Mouse (Mus musculus) lung, adult 18-20 months (tissue): ENCODE data around the gene Robo2.

Experiments used
- DNase-seq, 2 experiments: peaks; one replicate each; pipeline ENCODE4 v3.0.0; 2022; ENCODE audit warnings: mixed read lengths in 2 of 2

The Robo2 gene

DNA sequence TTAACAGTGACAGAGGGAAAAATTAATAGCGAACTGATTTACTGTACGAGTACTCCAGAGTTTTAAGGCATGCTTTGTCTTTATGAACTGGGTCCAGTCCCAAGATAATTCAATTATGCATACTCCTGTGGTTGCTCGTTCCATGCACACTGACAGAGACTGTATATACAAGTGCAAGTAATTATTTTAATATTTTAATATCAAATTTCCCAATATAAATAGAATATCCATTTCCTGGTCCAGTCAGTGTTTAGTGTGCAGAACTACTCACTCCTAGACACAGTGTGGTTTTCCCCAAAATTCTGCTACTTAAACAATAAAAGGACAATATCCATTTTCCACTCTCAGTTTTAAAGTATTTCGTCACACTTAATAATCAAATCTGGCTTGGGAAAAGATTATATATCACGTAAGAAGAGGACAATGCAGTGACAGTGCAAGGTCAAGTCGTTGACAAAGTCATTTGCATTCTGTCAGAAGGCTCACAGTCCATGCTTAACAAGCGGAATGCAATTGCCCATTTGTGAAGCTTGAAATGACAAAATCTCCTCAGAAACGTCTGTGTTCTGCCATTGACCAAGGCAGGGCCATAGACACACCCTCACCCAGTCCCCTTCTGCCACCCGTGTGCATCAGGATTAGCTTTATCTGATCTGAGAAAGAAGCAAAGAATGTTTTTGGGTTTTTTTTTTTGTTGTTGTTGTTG, 89.8 kb downstream of the Robo2 start:
- DNase-seq, result no peak

- no peak for DNase-seq
Observed at GRCm38 (mm10) chr16:74316150-74316549, 95.5 kb downstream of the Robo2 start.

DNA sequence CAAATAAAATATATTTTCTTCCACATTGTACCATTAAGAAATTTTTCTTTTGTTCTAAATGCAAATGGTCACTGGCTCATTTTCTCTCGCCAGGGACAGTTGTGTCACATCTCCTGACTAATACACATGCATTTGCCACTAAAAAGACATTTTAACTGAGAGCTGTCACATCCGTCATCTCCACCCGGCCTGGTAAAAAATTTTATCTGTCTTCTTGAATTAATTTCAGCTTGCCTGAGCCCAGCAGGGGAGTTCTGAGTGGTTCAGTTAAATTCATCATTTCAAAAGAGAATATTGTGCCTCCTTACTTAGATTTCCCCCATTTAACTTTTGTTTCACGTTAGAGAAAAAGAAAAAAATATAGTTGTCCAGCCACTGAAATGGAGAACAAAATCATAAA, 98.4 kb downstream of the Robo2 start:
- no peak for DNase-seq

DNA sequence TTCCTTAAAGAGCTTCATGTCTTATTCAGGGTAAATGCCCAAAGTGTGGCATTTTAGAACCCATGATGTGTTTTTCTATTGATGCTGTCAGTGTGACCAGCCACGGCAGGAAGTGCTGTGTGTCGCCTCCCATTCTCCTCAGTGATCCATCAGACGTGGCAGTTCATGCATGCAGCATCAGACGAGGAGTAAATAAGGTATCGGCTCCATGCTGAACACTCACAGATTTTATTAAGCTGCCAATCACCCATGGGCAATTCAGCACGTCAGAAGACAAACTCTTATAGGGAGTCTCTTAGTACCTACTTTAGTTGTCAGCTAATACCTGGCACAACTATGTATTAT, 104.1 kb downstream of the Robo2 start:
- no peak for DNase-seq

DNA sequence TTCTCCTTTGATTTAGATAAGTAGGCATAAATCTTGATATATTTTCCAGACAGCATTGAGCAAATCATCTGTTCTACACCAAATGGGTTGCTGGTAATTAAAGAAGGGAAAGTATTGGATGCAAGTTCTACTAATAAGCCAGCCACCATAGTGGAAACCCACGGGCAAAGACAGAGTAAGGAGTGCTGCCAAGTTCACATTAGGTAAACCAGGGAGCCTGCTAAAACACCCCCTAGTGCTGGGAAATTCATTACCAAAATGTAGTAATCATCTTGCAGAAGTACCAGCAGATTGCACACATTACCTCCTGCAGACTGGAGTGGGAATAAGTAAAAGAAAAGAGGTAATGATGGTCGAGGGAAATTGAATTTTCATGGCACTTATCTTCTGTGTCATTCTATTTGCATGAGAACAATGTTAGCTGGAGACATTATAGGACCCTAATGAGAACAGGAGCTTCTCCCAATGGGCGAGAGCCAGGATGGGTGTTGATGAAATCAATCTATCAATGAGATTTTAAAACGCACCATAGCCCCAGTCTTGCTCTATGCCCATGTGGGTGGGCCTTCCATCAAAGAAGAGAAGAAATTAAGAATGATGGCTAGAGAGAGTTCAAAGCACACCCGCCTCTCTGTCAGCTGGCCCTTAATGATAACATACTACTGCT, 104.6 kb downstream of the Robo2 start:
- no peak for DNase-seq

- no peak for DNase-seq
Observed at GRCm38 (mm10) chr16:74287878-74288277, 123.7 kb downstream of the Robo2 start.

- no peak for DNase-seq
Observed at GRCm38 (mm10) chr16:74282549-74282948, 129.1 kb downstream of the Robo2 start.

- no peak for DNase-seq
Observed at GRCm38 (mm10) chr16:74276855-74277573, 134.6 kb downstream of the Robo2 start.

DNA sequence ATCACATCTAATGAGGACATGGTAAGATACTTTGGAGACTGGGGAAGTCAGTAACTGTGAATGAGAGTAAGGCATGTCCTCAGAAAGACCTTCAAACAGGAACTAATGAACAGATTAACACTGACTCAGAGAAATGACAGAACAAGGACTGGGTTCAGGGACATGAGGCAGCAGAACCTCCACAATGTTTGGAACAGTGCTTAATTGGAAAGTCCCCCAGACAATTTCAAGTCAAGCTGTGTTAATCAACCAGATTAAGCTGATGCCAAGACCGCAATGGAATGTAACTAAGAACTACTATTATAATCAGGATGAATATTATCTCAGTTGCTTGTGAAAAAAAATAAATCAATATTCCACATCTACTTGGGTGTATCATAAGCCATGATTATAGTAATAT, 137.0 kb downstream of the Robo2 start:
- no peak for DNase-seq

DNA sequence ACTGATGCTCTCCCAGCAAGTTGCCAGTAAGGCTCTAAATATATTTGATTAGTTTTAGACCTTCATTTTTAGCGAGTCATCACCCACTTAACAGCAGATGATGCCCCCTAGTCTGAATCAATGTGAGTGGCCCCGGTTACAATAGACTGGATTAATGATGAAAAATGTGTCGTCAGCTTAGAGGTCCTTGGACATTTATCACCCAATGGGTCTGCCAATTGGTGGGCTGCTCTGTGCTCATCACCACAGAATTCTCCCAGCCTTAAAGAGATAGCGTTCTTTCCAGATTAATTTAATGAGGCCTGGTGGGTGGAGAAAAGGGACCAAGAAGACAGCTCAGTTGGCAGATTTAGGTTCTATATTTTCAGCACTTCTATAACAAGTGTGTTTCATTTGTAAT, 138.6 kb downstream of the Robo2 start:
- DNase-seq, result no peak

GRCm38 (mm10) chr16:74258241-74258640, 153.4 kb downstream of the Robo2 start:
- no peak for DNase-seq

GRCm38 (mm10) chr16:74244452-74244851, 167.2 kb downstream of the Robo2 start:
- no peak for DNase-seq

- no peak for DNase-seq
Observed at GRCm38 (mm10) chr16:74241534-74241933, 170.1 kb downstream of the Robo2 start.

- DNase-seq, result no peak
Observed at GRCm38 (mm10) chr16:74237411-74237930, 174.2 kb downstream of the Robo2 start.

GRCm38 (mm10) chr16:74234393-74235059, 177.1 kb downstream of the Robo2 start:
- DNase-seq, result no peak

DNA sequence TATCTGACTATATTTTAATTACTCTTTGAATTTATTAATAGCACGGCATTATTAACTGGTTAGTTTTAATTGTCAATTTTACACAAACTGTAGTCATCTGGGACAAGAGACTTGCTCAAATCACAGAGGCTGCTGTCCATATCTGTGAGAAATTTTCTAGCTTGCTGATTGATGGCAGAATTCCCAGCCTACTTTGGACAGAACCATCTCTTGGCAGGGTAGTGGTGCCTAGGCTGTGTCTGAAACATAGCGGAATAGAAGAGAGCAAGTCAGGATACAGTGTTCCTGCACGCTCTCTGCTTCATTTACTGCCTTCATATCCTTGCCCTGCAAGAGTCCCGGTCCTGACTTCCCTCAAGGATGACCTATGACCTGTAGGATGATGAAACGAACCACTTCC, 178.0 kb downstream of the Robo2 start:
- DNase-seq, result peak in 1 of 2 experiments; percentile 0

- DNase-seq, result no peak
Observed at GRCm38 (mm10) chr16:74227285-74227684, 184.3 kb downstream of the Robo2 start.

DNA sequence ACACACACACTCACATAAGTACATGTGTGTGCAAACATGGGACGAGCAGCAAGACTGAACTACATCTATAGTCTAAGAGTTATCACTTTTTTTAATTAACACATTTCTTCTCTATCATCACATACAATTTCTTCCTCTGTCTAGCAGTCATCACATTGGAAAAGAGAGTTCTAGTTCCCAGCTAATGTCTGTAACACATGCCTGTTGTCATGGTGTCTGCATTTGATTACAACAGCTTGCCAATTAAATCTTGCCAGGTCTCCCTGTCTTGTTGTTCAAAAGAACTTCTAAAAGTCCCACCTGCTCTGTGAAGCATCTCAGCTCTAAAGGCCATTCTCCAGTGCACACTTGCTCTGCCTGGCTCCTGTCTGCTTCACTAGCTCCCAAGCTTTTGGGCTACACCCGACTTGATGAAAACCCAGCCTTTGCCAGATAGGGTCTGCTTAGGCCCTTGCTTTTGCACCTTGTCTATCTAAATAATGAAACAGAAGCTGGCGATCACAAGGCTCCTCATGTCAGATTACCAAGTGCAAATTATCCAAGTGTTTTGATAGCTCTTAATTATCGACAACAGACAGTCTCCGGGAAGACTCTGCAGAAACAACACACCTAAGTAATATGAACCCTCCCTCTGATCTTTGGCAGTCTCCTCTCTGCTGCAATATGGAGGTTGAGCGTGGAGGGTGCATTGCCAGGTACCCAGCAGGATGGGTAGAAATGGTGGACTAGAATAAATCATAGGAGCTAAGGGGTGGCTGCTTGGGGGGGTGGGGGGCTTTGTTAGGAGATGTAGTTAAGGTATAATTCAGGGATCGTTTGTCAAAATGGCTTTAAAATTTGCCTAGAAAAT, 186.0 kb downstream of the Robo2 start:
- DNase-seq, result no peak

DNA sequence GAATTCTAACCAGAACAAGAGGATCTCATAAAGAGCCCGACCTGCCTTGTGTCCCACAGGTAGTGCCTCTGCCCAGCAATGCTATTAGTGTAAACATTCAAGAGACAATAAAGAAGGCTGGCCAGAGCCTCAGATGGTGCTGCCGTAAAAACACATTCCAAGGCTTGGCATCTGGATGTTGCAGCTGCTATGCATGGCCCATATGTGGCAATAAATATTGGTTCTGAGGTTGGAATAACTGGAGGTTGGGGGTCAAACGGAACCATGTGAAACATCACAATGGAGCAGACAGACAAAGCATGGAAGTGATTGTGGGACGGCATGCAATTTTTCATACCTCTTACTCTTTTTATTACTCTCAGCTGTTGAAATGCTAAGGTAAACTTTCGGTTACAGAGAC, 189.1 kb downstream of the Robo2 start:
- no peak for DNase-seq

DNA sequence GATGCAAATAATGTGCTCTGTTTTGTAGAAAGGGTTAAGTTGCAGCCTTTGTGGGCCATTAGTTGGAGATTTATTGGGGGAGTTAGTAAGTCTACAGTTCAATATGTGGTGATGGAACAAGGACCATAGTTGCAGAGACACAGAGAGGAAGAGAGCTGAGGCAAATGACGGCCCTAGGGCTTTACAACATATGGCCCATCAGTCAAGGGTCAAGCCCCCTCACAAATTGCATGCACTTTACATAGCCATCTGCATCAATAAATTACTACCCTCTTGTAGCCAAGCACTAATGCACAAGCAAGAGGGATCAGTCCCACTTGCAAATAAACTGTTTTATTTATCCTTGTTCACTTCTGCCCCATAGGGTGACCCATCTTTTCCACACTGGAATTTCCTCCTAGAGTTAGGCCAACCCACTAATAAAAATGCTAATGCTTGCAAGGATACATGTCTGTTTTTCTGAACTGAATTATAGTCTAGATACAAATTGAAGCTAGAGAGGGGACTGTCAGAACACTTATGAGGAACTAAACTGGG, 194.7 kb downstream of the Robo2 start:
- DNase-seq, result no peak

- DNase-seq, result no peak
Observed at GRCm38 (mm10) chr16:74215791-74216190, 195.8 kb downstream of the Robo2 start.

DNA sequence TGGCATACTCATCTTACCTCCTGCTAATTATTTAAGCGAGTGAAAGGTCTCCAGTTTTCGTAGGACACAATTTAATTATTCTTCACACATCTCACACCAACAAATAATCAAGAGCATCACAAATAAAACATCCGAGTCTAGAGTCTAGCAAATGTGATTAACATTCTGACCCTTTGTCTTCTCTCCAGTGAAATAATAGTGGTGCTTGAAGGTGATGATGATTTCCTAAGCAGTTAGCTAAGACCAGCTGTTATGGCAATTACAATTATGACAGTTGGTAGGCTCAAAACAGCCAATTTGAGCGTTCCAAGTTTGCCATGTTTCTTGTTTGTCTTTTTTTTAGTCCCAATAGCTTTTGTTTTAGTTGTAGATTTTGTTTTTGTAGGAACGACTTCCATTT, 210.9 kb downstream of the Robo2 start:
- DNase-seq, result no peak
